Mouse (Mus musculus) liver, adult 2 months (tissue): Measurements from ENCODE around the gene Syn3.

ENCODE experiments used
- CTCF ChIP-seq: fragments of 200-500 bp; IDR thresholded peaks from 2 replicates; pipeline ENCODE4 v1.5.1; 2011; ENCODE audit warnings: low read depth, low read length, control low read depth
- POLR2A ChIP-seq: fragments of 200-500 bp; IDR thresholded peaks from 2 replicates; pipeline ENCODE4 v1.6.1; 2011; ENCODE audit warnings: low read length, control low read depth; ENCODE audit not compliant: insufficient read depth; ENCODE audit errors: extremely low read depth

GRCm38 (mm10) chr10:86473637-86474154, 25.0 kb downstream of the Syn3 start:
- TF ChIP-seq CTCF = peak; percentile 68
- no peak for TF ChIP-seq POLR2A
